1 mouse cellular context compared by ENCODE assay signal in genomic region chr5:124445621-124446293, GRCm38 (mm10).
TF ChIP-seq lines count a peak whose summit lies in the region.

No protein-coding gene starts in this region.

TF ChIP-seq in MEL, 35 proteins besides CTCF, POLR2A, EP300 and RAD21:
- TF ChIP-seq MAX (IDR thresholded peaks at IDR 0.05; ENCODE audit: low read length) = peak; percentile 77
- peak; percentile 86 for TF ChIP-seq MXI1 (IDR thresholded peaks at IDR 0.05; ENCODE audit: low read depth, low read length)
- peak; percentile 64; the same call in 1 of the 2 replicates for TF ChIP-seq UBTF (IDR thresholded peaks at IDR 0.05; ENCODE audit: borderline replicate concordance, insufficient read depth, low read depth, low read length)
- 0 out of 2 replicates have a peak, but pooled peaks have one; percentile 17 for TF ChIP-seq USF1 (IDR thresholded peaks at IDR 0.05; ENCODE audit: low read depth, low read length)
- no peak for TF ChIP-seq GATA1 (IDR thresholded peaks at IDR 0.05; ENCODE audit: low read depth, low read length)
- no peak; the same call in 1 of the 2 replicates for TF ChIP-seq SIN3A (IDR thresholded peaks at IDR 0.05; ENCODE audit: low read length)
- TF ChIP-seq MYC (IDR thresholded peaks at IDR 0.05; ENCODE audit: low read depth, low read length) = peak; percentile 81
TF ChIP-seq in MEL: peak in this region for 5.
